Mouse (Mus musculus): ENCODE results near the gene Haus6.
A peak's percentile ranks its signal among the peaks of the same experiment; 100 is the strongest.
"Not testable (repeated sequence)": the region's sequence is repeated elsewhere in the genome, so short reads cannot be mapped to it uniquely, and the experiment has no call there.

The Haus6 gene

GRCm38 (mm10) chr4:86611524-86612288, at the start of gene Haus6:
Haus6 (minus strand) TSS chr4:86612055.
- peak; percentile 96 for DNase-seq (ENCODE audit: low spot score)

GRCm38 (mm10) chr4:86657176-86657575, 45.3 kb upstream of the Haus6 start:
- no peak for DNase-seq (ENCODE audit: low spot score)

GRCm38 (mm10) chr4:86656410-86656809, 44.6 kb upstream of the Haus6 start:
- DNase-seq (ENCODE audit: low spot score): not testable (repeated sequence)

GRCm38 (mm10) chr4:86651686-86652384, 40.0 kb upstream of the Haus6 start:
- DNase-seq (ENCODE audit: low spot score): no peak

GRCm38 (mm10) chr4:86648394-86648793, 36.5 kb upstream of the Haus6 start:
- DNase-seq (ENCODE audit: low spot score): not testable (repeated sequence)

GRCm38 (mm10) chr4:86637561-86637960, 25.7 kb upstream of the Haus6 start:
- not testable (repeated sequence) for DNase-seq (ENCODE audit: low spot score)

GRCm38 (mm10) chr4:86634873-86635272, 23.0 kb upstream of the Haus6 start:
- DNase-seq (ENCODE audit: low spot score): not testable (repeated sequence)

GRCm38 (mm10) chr4:86634312-86634711, 22.5 kb upstream of the Haus6 start:
- DNase-seq (ENCODE audit: low spot score): not testable (repeated sequence)

- not testable (repeated sequence) for DNase-seq (ENCODE audit: low spot score)
Observed at GRCm38 (mm10) chr4:86632556-86632955, 20.7 kb upstream of the Haus6 start.

GRCm38 (mm10) chr4:86631831-86632230, 20.0 kb upstream of the Haus6 start:
- DNase-seq (ENCODE audit: low spot score): no peak

GRCm38 (mm10) chr4:86626496-86626895, 14.6 kb upstream of the Haus6 start:
- not testable (repeated sequence) for DNase-seq (ENCODE audit: low spot score)

- no peak for DNase-seq (ENCODE audit: low spot score)
Observed at GRCm38 (mm10) chr4:86625463-86625862, 13.6 kb upstream of the Haus6 start.

GRCm38 (mm10) chr4:86622532-86622931, 10.7 kb upstream of the Haus6 start:
- DNase-seq (ENCODE audit: low spot score): not testable (repeated sequence)

- no peak for DNase-seq (ENCODE audit: low spot score)
Observed at GRCm38 (mm10) chr4:86622116-86622515, 10.3 kb upstream of the Haus6 start.

- no peak for DNase-seq (ENCODE audit: low spot score)
Observed at GRCm38 (mm10) chr4:86620506-86620905, 8.7 kb upstream of the Haus6 start.

GRCm38 (mm10) chr4:86612289-86612620, 400 bp upstream of the Haus6 start:
- DNase-seq (ENCODE audit: low spot score): no peak

GRCm38 (mm10) chr4:86591304-86591703, 20.6 kb downstream of the Haus6 start:
- DNase-seq (ENCODE audit: low spot score): no peak

- DNase-seq (ENCODE audit: low spot score): no peak
Observed at GRCm38 (mm10) chr4:86588236-86588635, 23.6 kb downstream of the Haus6 start.

GRCm38 (mm10) chr4:86580591-86580990, 31.3 kb downstream of the Haus6 start:
- no peak for DNase-seq (ENCODE audit: low spot score)

- DNase-seq (ENCODE audit: low spot score): no peak
Observed at GRCm38 (mm10) chr4:86580056-86580455, 31.8 kb downstream of the Haus6 start.

- peak; percentile 14 for DNase-seq (ENCODE audit: low spot score)
Observed at GRCm38 (mm10) chr4:86576630-86577225, 35.1 kb downstream of the Haus6 start.

- peak; percentile 53 for DNase-seq (ENCODE audit: low spot score)
Observed at GRCm38 (mm10) chr4:86576120-86576541, 35.7 kb downstream of the Haus6 start.

Data from MN1 (cell line).